Mouse (Mus musculus): Measurements from ENCODE around the gene Colec11. TPM values are rescaled to one million over a fixed set of nuclear protein-coding genes. Genes with fewer than 3 reads are reported as not detected.

Colec11 gene
- 10.2 and 14.0 TPM in 2 replicates for polyA plus RNA-seq (2015; fragmentation: Nextera tagmentation; extraction: Ambion mirVana)

DNA sequence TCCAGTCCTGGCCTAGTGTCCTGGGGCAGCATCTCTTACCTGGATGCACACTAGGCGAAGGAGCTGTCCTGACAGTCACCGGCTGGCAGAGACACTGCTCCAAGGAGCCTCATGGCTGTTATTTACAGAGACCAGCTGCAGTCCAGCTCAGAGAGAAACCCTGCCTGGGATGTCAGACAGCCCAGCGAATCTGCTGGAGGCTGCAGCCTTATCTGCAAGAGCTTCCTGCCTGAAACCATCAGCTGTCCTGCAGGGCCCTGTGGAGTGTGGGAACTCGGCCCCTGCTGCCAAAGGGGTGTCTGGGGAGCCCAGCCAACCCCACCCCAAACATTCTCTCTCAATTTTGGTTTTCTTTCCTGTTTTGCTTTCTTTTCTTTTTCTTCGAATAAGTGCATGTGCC, at the start of gene Colec11:
Gene Colec11, minus strand, starts transcription at position 183 of the 400 bp plus-strand sequence.

DNA sequence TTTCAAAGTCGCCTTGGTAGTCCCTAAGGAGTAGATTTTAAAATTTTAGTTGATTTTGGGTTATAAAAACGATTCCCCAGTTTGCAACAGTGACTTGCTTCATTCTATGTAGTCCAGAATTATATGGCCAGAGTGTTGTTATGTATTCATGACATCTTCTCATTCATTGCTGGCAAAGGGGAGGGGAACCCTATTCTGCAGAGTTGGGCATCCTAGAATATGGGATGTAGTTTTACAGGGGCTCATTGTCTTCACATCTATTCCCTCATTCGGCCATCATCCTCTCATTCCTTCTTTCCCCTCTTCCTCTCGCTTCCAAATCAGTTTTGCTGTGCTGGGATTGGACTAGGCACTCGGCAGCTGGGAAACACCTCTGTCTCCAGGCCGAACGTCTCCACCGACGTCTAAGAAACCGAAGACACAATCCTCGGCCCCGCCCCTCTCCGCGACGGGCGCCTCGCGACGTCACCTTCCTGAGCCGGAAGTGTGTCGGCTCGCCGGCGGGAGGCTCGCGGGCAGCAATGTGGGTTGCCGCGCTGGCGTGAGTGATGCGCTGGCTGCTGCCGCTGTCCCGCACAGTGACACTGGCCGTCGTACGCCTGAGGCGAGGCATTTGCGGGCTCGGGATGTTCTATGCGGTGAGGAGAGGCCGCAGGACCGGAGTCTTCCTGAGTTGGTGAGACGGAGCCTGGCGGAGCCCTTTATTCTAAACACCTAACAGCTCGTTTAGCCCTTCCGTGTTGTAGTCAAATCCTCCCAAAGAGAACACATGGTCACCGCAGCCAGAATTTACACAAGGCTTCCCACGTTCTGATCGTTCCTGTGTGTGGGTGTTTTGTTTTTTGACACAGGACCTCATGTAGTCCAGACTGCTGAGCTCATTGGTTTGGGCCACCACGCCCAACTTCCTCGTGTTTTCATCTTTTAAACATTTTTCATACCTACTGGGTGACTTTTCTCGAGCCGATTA, 26.2 kb upstream of the Colec11 start, which contains the start of gene Rnaseh1:
Gene Rnaseh1, plus strand, starts transcription at position 462 of the 970 bp plus-strand sequence.

DNA sequence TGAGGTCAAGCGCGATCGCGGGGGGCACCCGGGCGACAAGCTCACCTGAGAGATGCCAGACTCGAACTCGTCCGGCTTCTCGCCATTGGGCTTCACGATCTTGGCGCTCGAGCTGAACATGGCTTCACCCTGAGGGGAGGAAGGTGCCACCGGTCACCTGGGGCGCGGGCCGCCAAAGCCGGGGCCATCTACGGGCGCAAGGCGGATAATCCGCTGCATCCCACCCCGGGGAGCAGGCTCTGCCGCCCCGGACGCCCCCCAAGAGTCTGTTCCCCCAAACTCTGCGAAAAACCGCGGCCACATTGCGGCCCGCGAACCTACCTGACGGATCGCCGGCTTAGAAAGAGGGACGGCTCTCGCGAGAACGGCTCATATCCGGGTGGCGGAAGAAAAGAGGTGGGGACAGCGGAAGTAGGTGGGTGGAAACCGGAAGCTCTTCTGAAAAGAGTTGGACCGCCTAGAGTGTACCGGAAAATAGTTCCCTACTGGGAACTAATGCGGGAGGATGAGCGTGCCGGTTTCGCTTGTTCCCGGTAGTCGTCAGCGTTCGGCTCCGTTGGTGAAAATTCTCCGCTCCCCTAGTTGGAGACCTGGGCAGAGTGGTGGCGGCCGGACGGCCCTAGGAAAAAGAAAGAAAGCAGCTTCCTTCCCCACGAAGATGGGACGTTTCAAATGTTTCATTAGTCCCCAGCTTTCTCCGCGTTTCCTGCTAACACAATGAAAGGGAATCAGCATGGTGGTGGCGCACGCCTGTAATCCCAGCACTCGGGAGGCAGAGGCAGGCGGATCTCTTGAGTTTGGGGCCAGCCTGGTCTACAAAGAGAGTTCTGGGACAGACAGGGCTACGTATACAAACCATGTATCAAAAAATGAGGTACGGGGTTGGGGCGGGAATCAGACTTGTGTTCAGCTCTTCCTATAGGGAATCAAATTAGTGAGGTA, 12.6 kb upstream of the Colec11 start, which contains the start of gene Rps7:
Gene Rps7, minus strand, starts transcription at position 419 of the 942 bp plus-strand sequence.

DNA sequence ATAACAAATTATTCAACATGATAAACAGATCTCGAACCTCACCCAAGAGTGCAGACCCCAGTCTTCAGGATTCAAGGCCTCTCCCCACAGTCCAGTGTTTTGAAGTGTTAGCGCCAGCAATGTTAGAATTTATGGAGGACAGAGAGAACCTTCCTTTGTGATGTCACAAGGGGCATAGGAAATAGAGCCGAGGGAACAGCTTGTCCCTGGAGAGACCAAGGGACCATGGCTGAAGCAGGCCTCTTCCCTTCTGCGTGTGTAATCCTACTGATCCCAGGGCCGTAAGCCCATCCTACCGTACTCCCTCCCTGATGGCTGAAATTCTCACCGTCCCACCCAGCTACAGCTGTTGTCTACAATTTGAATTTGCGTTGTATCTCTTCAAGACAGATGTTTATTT, 40.8 kb downstream of the Colec11 start, which contains the start of gene Allc:
Gene Allc, minus strand, starts transcription at position 101 of the 400 bp plus-strand sequence.

GRCm38 (mm10) chr12:28552299-28552698, 70.9 kb downstream of the Colec11 start, which contains the start of gene Dcdc2c:
Gene Dcdc2c (minus strand): TSS chr12:28552399.

Other genes starting within 250 kb of the Colec11 start
- gene Dcdc2c, start 71.0 kb downstream of the Colec11 start, polyA plus RNA-seq (2015; fragmentation: Nextera tagmentation; extraction: Ambion mirVana) = 0.08 and 0.12 TPM in 2 replicates
- not detected in 2 replicates for gene Allc, start 40.9 kb downstream of the Colec11 start, polyA plus RNA-seq (2015; fragmentation: Nextera tagmentation; extraction: Ambion mirVana)
- gene Rps7, start 12.6 kb upstream of the Colec11 start, polyA plus RNA-seq (2015; fragmentation: Nextera tagmentation; extraction: Ambion mirVana) = 919 and 1,685 TPM in 2 replicates
- gene Rnaseh1, start 26.2 kb upstream of the Colec11 start, polyA plus RNA-seq (2015; fragmentation: Nextera tagmentation; extraction: Ambion mirVana) = 13.4 and 19.5 TPM in 2 replicates
- gene Adi1, start 51.9 kb upstream of the Colec11 start, polyA plus RNA-seq (2015; fragmentation: Nextera tagmentation; extraction: Ambion mirVana) = 50.7 and 103 TPM in 2 replicates
- gene Trappc12, start 127.1 kb upstream of the Colec11 start, polyA plus RNA-seq (2015; fragmentation: Nextera tagmentation; extraction: Ambion mirVana) = 20.0 and 28.3 TPM in 2 replicates
- gene Eipr1, start 128.4 kb upstream of the Colec11 start, polyA plus RNA-seq (2015; fragmentation: Nextera tagmentation; extraction: Ambion mirVana) = 23.0 and 24.6 TPM in 2 replicates

Measured in adrenal gland, postnatal 0 days (tissue).